Mouse (Mus musculus) T-helper 1 cell (primary cell): ENCODE measurements at regions not wholly inside any gene's neighbourhood (a gene's known extent, or its start where the extent isn't known, plus 50 kb on each side); places are given as distances from the start of the nearest gene placed in this dataset.

Experiments
- in situ Hi-C: fragments of 300-600 bp; cut with MboI, MseI; formaldehyde crosslinking; loops from one replicate; pipeline ENCODE4 v1.15.1; 2025; ENCODE audit warnings: high pct_unique_total_duplicates

DNA sequence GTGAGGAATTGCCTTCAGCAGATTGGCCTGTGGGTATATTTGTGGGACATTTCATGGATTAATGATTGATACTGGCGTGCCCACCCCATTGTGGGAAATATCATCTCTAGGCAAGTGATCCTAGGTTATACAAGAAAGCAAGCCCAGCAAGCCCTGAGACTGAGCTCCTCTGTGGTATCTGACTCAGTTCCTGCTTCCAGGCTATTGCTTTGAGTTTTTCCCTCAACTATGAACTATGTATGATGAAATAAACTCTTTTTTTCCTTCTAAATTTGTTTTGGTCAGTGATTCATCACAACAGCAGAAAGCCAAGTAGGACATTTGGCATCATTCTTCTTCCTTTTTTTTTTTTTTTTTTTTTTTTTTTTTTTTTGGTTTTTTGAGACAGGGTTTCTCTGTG is 119.8 kb downstream of the Tbr1 start:
- in situ Hi-C loops, result no loop called here

DNA sequence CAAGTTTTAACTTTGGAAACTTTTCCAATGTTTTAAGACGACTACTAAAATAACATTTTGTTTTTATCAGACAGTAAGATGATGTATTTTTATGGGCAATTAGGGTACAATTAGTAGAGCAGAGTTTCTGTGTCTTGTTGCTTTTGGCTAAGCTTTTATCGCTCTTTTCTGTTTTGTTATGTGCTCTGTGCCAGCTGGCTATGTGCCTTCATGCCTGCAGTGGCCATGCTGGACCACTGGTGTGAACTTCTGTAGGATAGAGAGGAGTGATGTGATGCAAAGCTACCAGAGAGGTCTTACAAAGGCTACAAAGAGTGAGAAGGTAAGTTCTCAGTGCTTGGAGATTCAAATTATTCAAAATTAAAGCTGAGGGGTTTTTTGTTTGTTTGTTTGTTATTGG is 108.0 kb upstream of the Slc4a10 start:
- in situ Hi-C loops, result no loop called here

DNA sequence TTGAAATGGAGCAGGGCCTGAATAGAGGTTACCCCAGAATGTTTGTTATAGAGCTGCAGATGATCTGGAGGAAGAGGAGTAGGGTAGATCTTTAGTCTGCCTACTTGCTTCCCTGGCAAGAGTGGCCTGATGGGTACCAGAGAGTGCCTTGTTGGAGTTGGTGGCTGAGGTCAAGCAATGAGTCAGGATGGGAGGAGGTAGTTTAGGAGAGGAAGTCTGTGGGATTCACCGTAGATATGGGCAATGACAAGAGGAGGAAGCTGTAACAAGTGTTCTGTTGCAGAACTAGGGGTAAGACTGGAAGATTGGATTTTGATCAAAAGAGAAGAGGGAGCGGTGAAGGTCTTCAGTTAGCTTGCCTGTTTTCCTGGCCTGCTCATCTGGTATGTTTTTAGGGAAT is 80.3 kb upstream of the Slc4a10 start:
- in situ Hi-C loops, result no loop called here

DNA sequence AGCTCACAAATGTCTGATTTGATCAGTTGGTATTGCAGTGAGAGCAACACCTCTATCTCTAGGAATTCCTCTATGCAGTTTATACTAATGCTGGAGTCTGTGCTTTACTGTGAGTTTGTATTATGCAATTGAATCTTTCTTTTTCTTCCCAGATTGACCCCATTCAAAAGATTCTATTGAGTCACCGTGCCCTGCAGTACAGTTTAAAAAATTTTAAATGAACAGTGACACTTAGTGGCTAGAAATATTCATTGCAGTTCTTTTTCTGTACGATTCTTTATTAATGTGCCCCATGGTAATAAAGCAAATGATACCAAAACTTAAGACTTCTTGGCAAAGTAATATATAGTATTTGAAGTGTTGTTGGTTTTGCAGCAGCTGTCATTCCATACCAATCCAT is 78.5 kb upstream of the Slc4a10 start:
- in situ Hi-C loops, result no loop called here

DNA sequence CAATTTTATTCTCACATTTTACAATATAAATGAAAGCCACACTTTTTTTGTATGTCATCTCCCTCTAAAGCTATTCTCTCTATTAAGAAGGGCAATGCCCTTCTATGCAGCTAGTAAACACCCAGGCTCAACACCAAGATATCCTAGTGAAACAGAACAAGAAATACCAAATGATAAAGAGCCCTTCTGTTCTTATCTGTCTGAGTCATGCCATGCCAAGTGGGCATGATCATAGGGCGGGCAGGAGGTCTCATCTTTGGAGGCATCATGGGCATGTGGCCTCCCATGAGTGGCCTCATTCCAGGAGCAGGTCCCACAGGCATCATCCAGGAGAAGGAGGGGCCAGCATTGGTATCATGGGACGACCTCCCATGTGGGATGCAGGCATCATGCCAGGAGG is 76.2 kb upstream of the Slc4a10 start:
- in situ Hi-C loops, result loop anchor here (10.0 kb wide), 1 partner anchor 295 kb away; no protein-coding TSS in a partner anchor

DNA sequence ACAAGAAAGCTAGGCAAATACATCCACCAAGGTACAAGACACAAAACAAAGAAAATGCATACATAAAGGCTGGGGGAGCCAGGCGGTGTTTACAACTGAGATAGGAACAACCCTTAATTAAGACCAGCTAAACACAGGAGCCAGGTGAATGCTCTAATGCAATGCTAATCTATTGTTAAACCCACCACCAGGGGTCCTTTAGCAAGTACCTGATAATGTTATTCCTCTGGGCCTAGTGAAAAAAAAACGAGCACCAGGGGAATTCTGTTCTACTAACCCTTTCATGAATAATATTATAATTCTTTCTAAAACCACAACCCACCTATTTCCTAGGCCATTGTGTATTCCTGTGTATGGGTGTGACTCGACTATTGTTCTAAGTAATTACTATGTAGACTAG is 61.5 kb upstream of the Slc4a10 start:
- in situ Hi-C loops, result loop anchor here (25.0 kb wide), 2 partner anchors 478 to 628 kb away; no protein-coding TSS in a partner anchor

DNA sequence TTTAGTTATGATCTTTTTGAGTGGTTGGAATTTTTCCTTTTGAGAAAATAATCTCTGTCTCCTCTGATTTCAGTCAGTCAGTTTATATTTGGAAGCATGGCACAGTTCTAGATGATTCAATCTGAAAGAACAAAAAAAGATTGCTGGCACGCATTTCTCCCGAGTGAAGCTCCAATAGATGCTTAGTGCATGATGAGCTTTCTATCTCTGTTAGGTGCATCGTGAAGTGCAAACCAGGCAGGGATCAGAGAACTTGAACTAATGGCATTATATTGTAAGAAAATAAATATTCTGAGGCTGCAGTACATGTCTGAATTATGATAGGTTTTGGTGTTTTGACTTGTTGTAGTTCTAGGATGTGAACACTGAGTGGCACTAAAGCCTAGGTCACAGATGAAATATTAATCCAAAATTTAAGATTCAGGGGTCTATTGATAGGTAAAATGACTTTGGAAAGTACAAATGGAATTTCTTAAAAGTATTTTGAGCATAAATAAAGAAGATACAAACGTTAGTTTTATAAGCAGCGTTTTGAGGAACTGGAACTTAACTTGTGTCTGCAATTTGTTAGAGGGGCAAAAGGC is 59.2 kb upstream of the Slc4a10 start:
- in situ Hi-C loops, result loop anchor here (25.0 kb wide), 2 partner anchors 475 to 625 kb away; no protein-coding TSS in a partner anchor
